Mouse (Mus musculus) adrenal gland, postnatal 10 days (tissue): Measurements from ENCODE around the gene Ass1. TPM values are rescaled to one million over a fixed set of nuclear protein-coding genes. Genes with fewer than 3 reads are reported as not detected.
"Not testable (repeated sequence)": the region's sequence is repeated elsewhere in the genome, so short reads cannot be mapped to it uniquely, and the experiment has no call there.

Source experiments
- DNase-seq: peaks from one replicate; pipeline ENCODE4 v3.0.0; 2021; ENCODE audit warnings: mixed read lengths
- total RNA-seq, 2 experiments: library from RNA; stranded (reverse); gene quantifications; 2 replicates each; pipeline ENCODE4 v1.2.3; 2021

Gene Ass1
- total RNA-seq, 2 experiments from 2014 or later: 61.2 to 175 TPM

GRCm38 (mm10) chr2:31537054-31537453 lies 67.0 kb downstream of the Ass1 start:
- no peak for DNase-seq

- no peak for DNase-seq
Measured at GRCm38 (mm10) chr2:31538745-31539144, 68.7 kb downstream of the Ass1 start.

- no peak for DNase-seq
Measured at GRCm38 (mm10) chr2:31541581-31541980, 71.6 kb downstream of the Ass1 start.

GRCm38 (mm10) chr2:31547726-31548125 lies 77.7 kb downstream of the Ass1 start:
- no peak for DNase-seq

GRCm38 (mm10) chr2:31550503-31550902 lies 80.5 kb downstream of the Ass1 start:
- DNase-seq: no peak

- not testable (repeated sequence) for DNase-seq
Measured at GRCm38 (mm10) chr2:31551351-31551750, 81.3 kb downstream of the Ass1 start.

- DNase-seq: no peak
Measured at GRCm38 (mm10) chr2:31551971-31552370, 82.0 kb downstream of the Ass1 start.

GRCm38 (mm10) chr2:31554619-31555018 lies 84.6 kb downstream of the Ass1 start:
- no peak for DNase-seq

Other genes starting within 250 kb of the Ass1 start
- 1 to 10 TPM; 4.2 to 6.8 TPM for gene Ncs1, start 224.4 kb upstream of the Ass1 start, total RNA-seq
- gene Hmcn2, start 155.8 kb upstream of the Ass1 start, total RNA-seq: 1 to 10 TPM; 6.4 to 9.4 TPM
- gene Fubp3, start 102.4 kb downstream of the Ass1 start, total RNA-seq: 10 to 100 TPM; 52.6 to 56.6 TPM
- gene Prdm12, start 169.8 kb downstream of the Ass1 start, total RNA-seq: not detected
- 10 to 100 TPM; 20.9 to 23.0 TPM for gene Exosc2, start 200.5 kb downstream of the Ass1 start, total RNA-seq
- gene Abl1, start 218.2 kb downstream of the Ass1 start, total RNA-seq: 10 to 100 TPM; 54.7 to 73.2 TPM